Mouse (Mus musculus) MEL (cell line): ENCODE data around the gene Thsd7a.

ENCODE experiments used
- TBP ChIP-seq: IDR thresholded peaks from 2 replicates; pipeline ENCODE4 v1.8.0; 2011; ENCODE audit warnings: low read depth, low read length, improper control_type of control experiment
- UBTF ChIP-seq: IDR thresholded peaks from 2 replicates; pipeline ENCODE4 v1.6.1; 2012; ENCODE audit warnings: low read depth, mild to moderate bottlenecking, inconsistent platforms, low read length, improper control_type of control experiment, moderate library complexity, borderline replicate concordance; ENCODE audit not compliant: insufficient read depth

DNA sequence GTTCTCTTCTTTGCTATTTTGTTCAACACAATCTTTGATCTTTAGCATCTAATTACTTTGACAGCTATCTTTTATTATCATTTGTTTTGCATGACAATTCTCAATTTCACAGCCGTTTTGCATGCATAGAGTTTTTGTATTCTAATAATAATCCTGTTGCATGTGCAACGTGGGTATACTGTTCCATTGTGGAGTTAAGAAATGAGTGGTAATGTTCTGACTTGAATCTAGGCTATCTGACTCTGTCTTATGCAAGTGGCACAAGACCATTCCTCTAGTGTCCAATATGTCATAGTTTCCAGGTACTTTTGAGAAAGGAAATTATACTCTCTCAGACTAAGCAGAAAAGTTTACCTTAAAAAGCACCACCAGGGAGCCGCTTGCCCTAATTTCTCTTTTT is 206.7 kb downstream of the Thsd7a start:
- TF ChIP-seq TBP (no peak), UBTF (no peak)
